Mouse (Mus musculus) myocyte (in vitro differentiated cells): Measurements from ENCODE around the gene C1qtnf6. TPM values are rescaled to one million over a fixed set of nuclear protein-coding genes. Genes with fewer than 3 reads are reported as not detected.

Experiments
- H3K27me3 ChIP-seq: one replicate; pipeline ENCODE4 v1.6.1; 2011; ENCODE audit not compliant: control insufficient read depth, insufficient read depth, insufficient read length
- H3K36me3 ChIP-seq: one replicate; pipeline ENCODE4 v1.6.1; 2011; ENCODE audit not compliant: control insufficient read depth, insufficient read depth
- H3K4me2 ChIP-seq: one replicate; pipeline ENCODE4 v1.6.1; 2011; ENCODE audit warnings: low read depth, control low read depth
- H3K4me3 ChIP-seq: one replicate; pipeline ENCODE4 v1.5.1; 2011; ENCODE audit warnings: mild to moderate bottlenecking, control low read depth, moderate library complexity
- H3K79me2 ChIP-seq: one replicate; pipeline ENCODE4 v1.6.1; 2011; ENCODE audit not compliant: control insufficient read depth, insufficient read depth
- H3ac ChIP-seq: one replicate; pipeline ENCODE4 v1.6.1; 2011; ENCODE audit not compliant: control insufficient read depth, insufficient read length
- CEBPB ChIP-seq: IDR thresholded peaks from 2 replicates; pipeline ENCODE4 v1.6.1; 2011; ENCODE audit warnings: mild to moderate bottlenecking, moderate library complexity; ENCODE audit not compliant: poor library complexity, insufficient read depth, severe bottlenecking
- E2F4 ChIP-seq: IDR thresholded peaks from one replicate; pipeline ENCODE4 v1.6.1; 2011; ENCODE audit warnings: mild to moderate bottlenecking, control low read depth, moderate library complexity; ENCODE audit not compliant: insufficient read depth
- MAX ChIP-seq: IDR thresholded peaks from one replicate; pipeline ENCODE4 v1.6.1; 2011; ENCODE audit warnings: low read depth, mild to moderate bottlenecking, control low read depth
- MYOD1 ChIP-seq, 3 experiments: IDR thresholded peaks; one replicate each; pipeline ENCODE4 v1.6.1; 2011; ENCODE audit warnings: control low read depth in 2 of 3, low read depth in 2 of 3, mild to moderate bottlenecking in 2 of 3, moderate library complexity in 1 of 3; ENCODE audit not compliant: insufficient read length in 2 of 3, control insufficient read depth in 1 of 3
- MYOG ChIP-seq, 3 experiments: IDR thresholded peaks; one replicate each; pipeline ENCODE4 v1.6.1; 2011; ENCODE audit warnings: control low read depth in 2 of 3, low read depth in 2 of 3, mild to moderate bottlenecking in 2 of 3; ENCODE audit not compliant: insufficient read length in 2 of 3, control insufficient read depth in 1 of 3, insufficient read depth in 1 of 3
- POLR2AphosphoS2 ChIP-seq: IDR thresholded peaks from one replicate; pipeline ENCODE4 v1.6.1; 2011; ENCODE audit warnings: low read depth, control low read depth; ENCODE audit not compliant: insufficient read length
- SRF ChIP-seq: IDR thresholded peaks from one replicate; pipeline ENCODE4 v1.6.1; 2011; ENCODE audit warnings: low read depth; ENCODE audit not compliant: control insufficient read depth, insufficient read length
- TCF12 ChIP-seq: IDR thresholded peaks from one replicate; pipeline ENCODE4 v1.6.1; 2011; ENCODE audit warnings: mild to moderate bottlenecking, control low read depth; ENCODE audit not compliant: poor library complexity, insufficient read depth, severe bottlenecking
- TCF3 ChIP-seq: IDR thresholded peaks from one replicate; pipeline ENCODE4 v1.6.1; 2011; ENCODE audit warnings: low read depth, control low read depth; ENCODE audit not compliant: insufficient read length
- USF1 ChIP-seq: IDR thresholded peaks from one replicate; pipeline ENCODE4 v1.6.1; 2011; ENCODE audit warnings: low read depth, mild to moderate bottlenecking, control low read depth, moderate library complexity
- polyA plus RNA-seq: library from polyadenylated mRNA; unstranded; fragments of >200 nt; fragmentation: generic; extraction: Trizol; gene quantifications from one replicate; pipeline ENCODE4 v1.2.1, GENCODE M21; 2012; ENCODE audit warnings: missing spikeins

Gene C1qtnf6
- polyA plus RNA-seq = 66.2 TPM

GRCm38 (mm10) chr15:78530671-78531450, at the start of gene C1qtnf6:
Gene C1qtnf6 (minus strand): TSS chr15:78531416.
- peak within 1 kb of the TSS; percentile 93 for H3K4me2 ChIP-seq
- TF ChIP-seq SRF = no peak
- TF ChIP-seq MYOG (IDR thresholded peaks at IDR 0.05; ENCODE audit: control insufficient read depth in 1 of 3, insufficient read depth in 1 of 3, insufficient read length in 2 of 3, low read depth in 2 of 3) = no peak
- TF ChIP-seq USF1 = no peak
- TF ChIP-seq TCF12 = no peak
- no peaks in the 10 kb centered on the region for H3K36me3 ChIP-seq
- no peaks in the 10 kb centered on the region for H3K27me3 ChIP-seq
- H3K4me3 ChIP-seq = peak within 1 kb of the TSS; percentile 62
- no peak within 1 kb of the TSS for H3ac ChIP-seq
- peaks cover 22% of the 10 kb centered on the region for H3K79me2 ChIP-seq

- TF ChIP-seq TCF3 (no peak), POLR2AphosphoS2 (no peak), CEBPB (no peak), TCF12 (no peak), MYOD1 (IDR thresholded peaks at IDR 0.05; ENCODE audit: control insufficient read depth in 1 of 3, insufficient read length in 2 of 3, low read depth in 2 of 3) (no peak)
- Histone ChIP-seq H3K27me3 (peaks cover 65% of the 10 kb centered on the region), H3K79me2 (no peaks in the 10 kb centered on the region)
Measured at GRCm38 (mm10) chr15:78576284-78576810, 45.1 kb upstream of the C1qtnf6 start.

GRCm38 (mm10) chr15:78572658-78573397, 41.6 kb upstream of the C1qtnf6 start, which contains the start of gene Rac2:
Gene Rac2 (minus strand): TSS chr15:78572783.
- no peaks in the 10 kb centered on the region for H3K79me2 ChIP-seq
- no peak within 1 kb of the TSS for H3ac ChIP-seq
- H3K27me3 ChIP-seq = peaks cover 81% of the 10 kb centered on the region
- no peak within 1 kb of the TSS for H3K4me2 ChIP-seq
- TF ChIP-seq USF1 = no peak
- TF ChIP-seq MYOD1 (IDR thresholded peaks at IDR 0.05; ENCODE audit: control insufficient read depth in 1 of 3, insufficient read length in 2 of 3, low read depth in 2 of 3) = no peak
- TF ChIP-seq POLR2AphosphoS2 = no peak
- no peak for TF ChIP-seq MAX
- no peak for TF ChIP-seq E2F4
- TF ChIP-seq CEBPB = no peak
- H3K4me3 ChIP-seq = no peak within 1 kb of the TSS
- H3K36me3 ChIP-seq = no peaks in the 10 kb centered on the region

More at GRCm38 (mm10) chr15:78576284-78576810, 45.1 kb upstream of the C1qtnf6 start:
- Histone ChIP-seq H3ac (no peak overlapping the region), H3K4me2 (no peak overlapping the region), H3K4me3 (no peak overlapping the region), H3K36me3 (no peaks in the 10 kb centered on the region)

- Histone ChIP-seq H3K4me3 (no peak overlapping the region), H3K27me3 (peaks cover 82% of the 10 kb centered on the region), H3ac (no peak overlapping the region), H3K4me2 (no peak overlapping the region), H3K79me2 (no peaks in the 10 kb centered on the region), H3K36me3 (no peaks in the 10 kb centered on the region)
- TF ChIP-seq POLR2AphosphoS2 = no peak
- no peak for TF ChIP-seq TCF3
- TF ChIP-seq MYOG (IDR thresholded peaks at IDR 0.05; ENCODE audit: control insufficient read depth in 1 of 3, insufficient read depth in 1 of 3, insufficient read length in 2 of 3, low read depth in 2 of 3) = no peak
- TF ChIP-seq MAX = no peak
- TF ChIP-seq SRF = no peak
- no peak for TF ChIP-seq CEBPB
- TF ChIP-seq USF1 = no peak
- TF ChIP-seq E2F4 = no peak
- TF ChIP-seq TCF12 = no peak
Measured at GRCm38 (mm10) chr15:78572270-78572600, 41.0 kb upstream of the C1qtnf6 start.

GRCm38 (mm10) chr15:78571554-78572269, 40.5 kb upstream of the C1qtnf6 start:
- Histone ChIP-seq H3K4me2 (no peak overlapping the region), H3K27me3 (peaks cover 85% of the 10 kb centered on the region), H3K36me3 (no peaks in the 10 kb centered on the region), H3K4me3 (no peak overlapping the region), H3K79me2 (no peaks in the 10 kb centered on the region), H3ac (no peak overlapping the region)
- no peak for TF ChIP-seq USF1
- TF ChIP-seq MYOD1 (IDR thresholded peaks at IDR 0.05; ENCODE audit: control insufficient read depth in 1 of 3, insufficient read length in 2 of 3, low read depth in 2 of 3) = peak in 1 of 3 experiments; percentile 36
- no peak for TF ChIP-seq MAX
- TF ChIP-seq TCF3 = no peak
- TF ChIP-seq SRF = no peak
- TF ChIP-seq CEBPB = no peak
- peak in 1 of 3 experiments; percentile 26 for TF ChIP-seq MYOG (IDR thresholded peaks at IDR 0.05; ENCODE audit: control insufficient read depth in 1 of 3, insufficient read depth in 1 of 3, insufficient read length in 2 of 3, low read depth in 2 of 3)
